Mouse (Mus musculus) CD4-positive naive resting alpha-beta T cell, adult 57 days (primary cell): ENCODE data around the gene Smagp. TPM values are rescaled to one million over a fixed set of nuclear protein-coding genes. Genes with fewer than 3 reads are reported as not detected.

Experiments used
- total RNA-seq: library from RNA; stranded (reverse); gene quantifications from one replicate; pipeline ENCODE4 v1.2.4, GENCODE M21; 2023

The Smagp gene
- 4.3 TPM for total RNA-seq

GRCm38 (mm10) chr15:100636700-100637501, at the start of gene Smagp:
Gene Smagp, minus strand, starts transcription at chr15:100636940.

GRCm38 (mm10) chr15:100669337-100669736, 32.6 kb upstream of the Smagp start, which contains the start of gene Bin2:
Gene Bin2, minus strand, starts transcription at chr15:100669553.

GRCm38 (mm10) chr15:100614996-100615824, 21.5 kb downstream of the Smagp start, which contains the start of gene Dazap2:
Gene Dazap2, plus strand, starts transcription at chr15:100615349.

GRCm38 (mm10) chr15:100599276-100600046, 37.3 kb downstream of the Smagp start, which contains the start of gene Pou6f1:
Gene Pou6f1, minus strand, starts transcription at chr15:100599984.

Other genes with a start within 250 kb of the Smagp start
- not detected for gene Gm5475, start 214.8 kb downstream of the Smagp start, total RNA-seq
- gene Slc11a2, start 211.9 kb downstream of the Smagp start, total RNA-seq = 36.1 TPM
- 44.3 TPM for gene Letmd1, start 167.9 kb downstream of the Smagp start, total RNA-seq
- gene Csrnp2, start 141.5 kb downstream of the Smagp start, total RNA-seq = 9.8 TPM
- gene Tfcp2, start 84.9 kb downstream of the Smagp start, total RNA-seq = 11.7 TPM
- gene Pou6f1, start 37.0 kb downstream of the Smagp start, total RNA-seq = 62.9 TPM
- 385 TPM for gene Dazap2, start 21.6 kb downstream of the Smagp start, total RNA-seq
- 420 TPM for gene Bin2, start 32.6 kb upstream of the Smagp start, total RNA-seq
- gene Cela1, start 51.0 kb upstream of the Smagp start, total RNA-seq = 4.0 TPM
- gene Galnt6, start 92.4 kb upstream of the Smagp start, total RNA-seq = 188 TPM
- gene Slc4a8, start 124.8 kb upstream of the Smagp start, total RNA-seq = 12.9 TPM
- 0.74 TPM for gene Scn8a, start 232.9 kb upstream of the Smagp start, total RNA-seq